Mouse (Mus musculus): ENCODE data around the gene Tex12.

DNA sequence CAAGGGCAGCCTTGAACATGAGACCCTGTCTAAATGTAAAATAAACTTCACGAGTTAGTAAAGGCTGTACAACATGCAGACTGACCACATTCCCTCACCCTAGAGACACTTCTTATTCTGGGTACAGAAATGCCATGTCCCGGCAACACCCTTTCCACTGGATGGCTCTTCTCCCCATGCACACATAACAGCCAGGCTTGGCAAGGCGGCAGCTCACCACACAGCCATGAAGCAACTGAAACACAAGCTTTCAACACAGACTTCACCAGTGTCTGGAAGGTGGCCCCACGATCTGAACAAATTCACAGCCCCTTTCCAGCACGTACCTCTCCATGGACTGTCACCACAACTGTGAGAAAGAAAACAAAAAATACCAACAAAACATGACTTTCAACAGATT is 36.2 kb downstream of the Tex12 start:
- TF ChIP-seq HCFC1 (IDR thresholded peaks at IDR 0.05; ENCODE audit: low read depth, low read length) = no peak
- no peak for TF ChIP-seq POLR2A (IDR thresholded peaks at IDR 0.05; ENCODE audit: control insufficient read depth in 1 of 2, insufficient read depth in 1 of 2, low read depth in 1 of 2, low read length in 2 of 2, poor library complexity in 1 of 2)
- TF ChIP-seq MEF2A (IDR thresholded peaks at IDR 0.05; ENCODE audit: extremely low read depth, insufficient replicate concordance, low read depth, low read length, poor library complexity, severe bottlenecking) = no peak
- TF ChIP-seq ELF1 (IDR thresholded peaks at IDR 0.05; ENCODE audit: low read depth, low read length) = no peak
- no peak for TF ChIP-seq MYB (IDR thresholded peaks at IDR 0.05; ENCODE audit: low read depth, low read length)
- no peak for TF ChIP-seq TBP (IDR thresholded peaks at IDR 0.05; ENCODE audit: low read depth, low read length)
- no peak for TF ChIP-seq CTCF (IDR thresholded peaks at IDR 0.05 in 2 of 3, conservative IDR thresholded peaks at IDR 0.05 in 1 of 3; ENCODE audit: control insufficient read depth in 1 of 3, insufficient read depth in 1 of 3, low read depth in 2 of 3, low read length in 3 of 3, poor library complexity in 1 of 3, severe bottlenecking in 1 of 3)
- TF ChIP-seq SIN3A (IDR thresholded peaks at IDR 0.05; ENCODE audit: low read length) = no peak
- TF ChIP-seq MAFK (IDR thresholded peaks at IDR 0.05; ENCODE audit: borderline replicate concordance, low read depth, low read length) = no peak
- no peak for TF ChIP-seq GATA1 (IDR thresholded peaks at IDR 0.05; ENCODE audit: low read depth, low read length)
- TF ChIP-seq EP300 (IDR thresholded peaks at IDR 0.05; ENCODE audit: low read depth in 1 of 2, low read length in 2 of 2) = no peak
